Comparison of ENCODE assay signal across 8 mouse cellular contexts in genomic region chr3:22075887-22076560, GRCm38 (mm10). TPM values are rescaled to one million over a fixed set of nuclear protein-coding genes. Genes with fewer than 3 reads are reported as not detected.
DNase-seq lines count a peak whose midpoint lies in the region; ATAC-seq lines count a peak whose summit lies in the region.

No protein-coding gene starts in this region.

- no peaks in the 10 kb centered on the region for H3K36me3 ChIP-seq in intestine, embryonic 15.5 days

- intact Hi-C loops in left cerebral cortex, postnatal 25 days (cut with DNase I) = loop anchor here (1.0 to 5.0 kb wide), 9 partner anchors 66 to 1419 kb away; no protein-coding TSS in a partner anchor

- under 1% methylated on average over 56 of the region's 70 CpGs for WGBS in intestine, embryonic 15.5 days

- peak; percentile 60 for ATAC-seq in activated CD4-positive, CD25-positive, alpha-beta regulatory T cell, adult 4 months
- ATAC-seq in common myeloid progenitor, adult 5-6 weeks (replicated peaks; ENCODE audit: low read depth, poor library complexity, severe bottlenecking) = peak; percentile 60
- peak; percentile 83 for ATAC-seq in intestine, embryonic 15.5 days

- H3K4me1 ChIP-seq in intestine, embryonic 15.5 days (replicated peaks) = peaks cover 22% of the 10 kb centered on the region

- peak overlapping the region; percentile 97 for H3K27ac ChIP-seq in intestine, embryonic 15.5 days

- H3K27me3 ChIP-seq in intestine, embryonic 15.5 days (replicated peaks) = no peaks in the 10 kb centered on the region

- DNase-seq in gastrocnemius, postnatal 10 days = peak; percentile 92
- DNase-seq in left cerebral cortex, postnatal 25 days (ENCODE audit: low spot score in 2 of 2) = peak; percentile 88 to 90
- DNase-seq in mesoderm, embryonic 11.5 days (ENCODE audit: low read depth, low spot score) = peak; percentile 97
- DNase-seq in right cerebral cortex, postnatal 25 days = peak; percentile 89
- peak; percentile 59 to 79 for DNase-seq in urinary bladder, postnatal 36 days (ENCODE audit: low spot score in 2 of 2)

- peak overlapping the region; percentile 97 for H3K4me3 ChIP-seq in intestine, embryonic 15.5 days (replicated peaks)

- H3K9me3 ChIP-seq in intestine, embryonic 15.5 days = no peaks in the 10 kb centered on the region

- peak overlapping the region; percentile 81 for H3K9ac ChIP-seq in intestine, embryonic 15.5 days

- H3K4me2 ChIP-seq in intestine, embryonic 15.5 days (replicated peaks) = peak overlapping the region; percentile 89

RNA-seq across cellular contexts. Expression of gene Tbl1xr1, which starts 0.4 kb away (rescaled TPM):
- 10 to 100 TPM; 21.4 to 26.6 TPM for polyA plus RNA-seq in activated CD4-positive, CD25-positive, alpha-beta regulatory T cell, adult 4 months (2017; shearing (Covaris generic))
- total RNA-seq in common myeloid progenitor, adult 5-6 weeks (2017) = 106 and 133 TPM in 2 replicates
- total RNA-seq in gastrocnemius, postnatal 10 days (2021) = 10 to 100 TPM; 59.3 to 66.0 TPM
- 12.9 and 13.5 TPM in 2 replicates for polyA plus RNA-seq in intestine, embryonic 15.5 days (2015; fragmentation: Nextera tagmentation; extraction: Ambion mirVana)
- 100 to 1,000 TPM; 128 to 139 TPM for total RNA-seq in left cerebral cortex, postnatal 25 days (2021)

Comparison
In these comparisons a context has a peak if more than half of its experiments do, and no peak if none do; other contexts are left out.
1. Peak in every context shown above with its lines: DNase-seq, ATAC-seq, H3K4me3 ChIP-seq and H3K27ac ChIP-seq.